Mouse (Mus musculus) lung, postnatal 25 days (tissue): ENCODE measurements around the gene Mxi1.

Experiments used
- DNase-seq: peaks from one replicate; pipeline ENCODE4 v3.0.0; 2022; ENCODE audit warnings: low spot score

Mxi1 gene

DNA sequence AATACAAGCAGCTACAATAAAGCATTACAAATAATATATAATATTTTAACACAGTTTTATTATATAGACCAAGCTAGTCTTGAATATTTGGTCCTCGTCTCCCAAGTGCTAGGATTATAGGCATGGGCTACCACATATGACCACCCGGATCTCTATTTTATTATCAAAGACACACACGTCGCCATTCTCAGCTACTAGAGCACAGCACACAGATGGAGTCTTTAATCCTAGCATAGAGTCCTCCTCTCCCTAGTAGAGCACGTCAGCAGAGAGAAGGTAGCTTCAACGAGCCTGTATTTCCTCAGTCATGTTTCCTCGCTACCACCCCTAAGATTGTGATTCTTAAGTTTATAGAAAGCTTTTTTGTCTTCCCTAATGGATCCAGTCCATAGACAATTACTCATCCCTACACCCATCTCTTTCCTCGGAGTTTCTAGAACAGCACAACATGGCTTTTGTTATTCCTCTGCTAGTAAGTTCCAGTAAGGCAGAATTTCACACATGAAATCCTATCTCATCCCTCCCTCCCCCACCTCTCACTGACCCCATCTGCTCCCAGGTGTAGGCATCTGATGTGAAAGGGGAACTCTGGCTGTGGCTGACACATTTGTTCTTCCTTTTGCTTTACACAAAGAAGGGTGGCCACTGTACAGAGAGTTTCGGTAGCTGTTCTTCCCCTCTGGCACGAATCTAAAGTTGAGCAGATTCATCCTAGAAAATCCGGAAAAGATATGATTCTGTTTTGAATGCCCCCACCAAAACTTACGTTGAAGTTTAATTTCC lies 87.3 kb downstream of the Mxi1 start:
- DNase-seq = no peak

DNA sequence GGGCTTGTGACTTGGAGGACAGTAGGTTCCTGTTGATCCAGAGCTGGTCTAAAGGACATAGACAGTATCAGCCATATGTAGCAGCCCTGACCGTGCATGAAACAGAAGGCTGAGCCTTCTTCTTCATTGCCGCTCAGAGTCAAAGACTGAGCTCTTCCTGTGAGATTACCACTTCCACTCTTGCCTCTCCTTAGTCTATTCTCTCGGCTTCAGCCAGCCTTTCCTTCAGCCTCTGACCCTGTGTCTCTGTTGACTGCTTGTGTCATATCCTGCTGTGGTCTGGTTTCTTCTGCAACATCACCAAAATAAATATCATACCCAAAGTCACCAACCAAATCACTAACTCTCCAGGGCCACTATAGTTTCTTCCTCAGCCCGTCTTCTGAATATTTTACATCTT lies 88.9 kb downstream of the Mxi1 start:
- no peak for DNase-seq

DNA sequence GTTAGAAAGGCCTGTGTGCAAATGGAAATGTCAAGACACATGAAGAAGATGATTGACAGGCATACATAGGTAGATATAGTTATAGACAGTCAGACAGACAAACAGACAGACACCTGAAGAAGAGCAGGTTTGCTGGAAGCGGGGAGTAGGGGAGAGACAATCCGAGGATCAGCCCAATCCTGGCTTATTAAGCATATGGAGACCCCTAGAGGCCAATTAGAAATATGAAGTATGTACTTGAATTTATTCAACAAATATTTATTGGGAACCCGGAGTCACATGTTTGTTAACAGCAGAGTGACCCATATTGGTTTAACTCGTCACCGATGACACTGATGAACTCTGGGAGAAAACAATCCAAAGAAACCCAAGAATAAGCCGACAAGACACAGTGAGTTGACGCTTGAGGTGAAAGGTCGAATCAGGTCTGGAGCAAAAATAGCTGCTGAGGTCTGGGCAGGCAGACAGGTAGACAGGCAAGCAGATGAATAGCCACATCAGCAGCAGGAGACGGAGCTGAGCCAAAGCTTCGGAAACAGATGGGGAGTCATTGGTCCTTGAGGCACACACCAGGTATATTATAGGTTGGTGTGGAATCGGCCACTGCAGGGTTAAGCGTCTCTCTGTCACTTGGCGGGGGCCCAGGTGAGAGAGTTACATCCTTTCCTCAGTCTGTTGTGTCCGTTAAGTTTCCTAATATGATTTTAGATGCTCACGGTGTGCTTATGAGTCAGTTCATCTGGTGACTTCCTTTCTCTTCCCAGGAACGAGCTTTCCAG lies 90.2 kb downstream of the Mxi1 start:
- DNase-seq = no peak

DNA sequence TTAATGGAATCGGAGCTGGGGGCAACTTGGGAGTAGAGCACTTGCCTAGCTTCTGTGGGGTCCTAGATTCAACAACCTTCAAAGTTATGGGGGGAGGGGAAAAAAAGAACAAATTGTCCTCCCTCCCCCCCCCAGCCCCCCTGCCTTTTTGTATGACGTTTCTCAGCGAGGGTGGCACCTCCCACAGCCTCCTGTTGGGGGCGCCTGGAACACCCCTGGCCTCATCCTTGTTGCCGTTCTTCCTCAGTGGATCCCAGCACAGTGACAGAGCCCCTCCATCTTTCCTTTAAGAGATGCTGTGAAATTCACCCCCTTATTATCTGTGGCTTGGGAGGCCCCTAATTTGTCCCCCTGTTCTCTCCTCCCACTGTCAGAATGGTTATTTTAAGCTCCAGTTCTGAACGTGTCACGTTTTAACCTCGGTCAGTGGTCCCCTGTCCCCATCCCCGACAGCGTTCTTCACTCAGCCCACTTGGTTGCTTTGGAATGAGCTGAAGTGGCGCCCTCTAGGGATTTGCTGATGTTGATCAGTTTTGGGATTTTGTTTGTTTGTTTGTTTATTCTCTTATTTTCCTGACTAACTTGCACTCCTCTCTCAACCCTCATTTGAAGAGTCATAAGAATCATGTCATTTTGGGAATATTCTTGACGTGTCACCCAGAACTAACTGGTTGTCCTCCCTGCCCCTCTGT lies 92.6 kb downstream of the Mxi1 start:
- no peak for DNase-seq

DNA sequence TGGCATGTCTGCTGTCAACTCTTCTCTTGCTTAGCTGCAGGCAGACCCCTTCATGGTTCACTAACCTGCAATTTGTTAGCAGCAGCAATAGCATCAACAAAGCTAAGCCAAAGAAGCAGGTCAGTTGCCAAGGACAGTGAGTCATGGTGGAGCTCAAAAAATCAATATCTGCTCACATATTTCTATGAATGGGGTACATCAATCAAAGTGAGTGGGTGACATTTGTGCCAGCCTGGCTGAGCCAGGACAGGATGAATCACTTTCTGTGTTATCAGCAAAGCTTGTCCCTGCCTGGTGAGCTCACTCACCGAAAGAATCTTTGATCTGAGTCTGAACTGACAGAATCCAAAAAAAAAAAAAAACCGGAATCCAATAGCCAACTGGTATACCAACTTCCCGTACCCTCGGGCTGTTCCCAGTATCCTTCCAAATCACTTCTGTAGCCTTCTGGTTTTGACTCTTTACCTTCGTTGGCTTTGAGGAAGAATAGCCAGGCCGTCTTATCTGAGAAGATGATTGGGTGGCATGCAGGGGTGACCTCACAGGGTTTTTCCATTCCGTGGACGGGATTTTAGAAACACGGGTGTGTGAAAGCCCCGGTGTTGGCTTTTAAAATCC lies 94.0 kb downstream of the Mxi1 start:
- no peak for DNase-seq

DNA sequence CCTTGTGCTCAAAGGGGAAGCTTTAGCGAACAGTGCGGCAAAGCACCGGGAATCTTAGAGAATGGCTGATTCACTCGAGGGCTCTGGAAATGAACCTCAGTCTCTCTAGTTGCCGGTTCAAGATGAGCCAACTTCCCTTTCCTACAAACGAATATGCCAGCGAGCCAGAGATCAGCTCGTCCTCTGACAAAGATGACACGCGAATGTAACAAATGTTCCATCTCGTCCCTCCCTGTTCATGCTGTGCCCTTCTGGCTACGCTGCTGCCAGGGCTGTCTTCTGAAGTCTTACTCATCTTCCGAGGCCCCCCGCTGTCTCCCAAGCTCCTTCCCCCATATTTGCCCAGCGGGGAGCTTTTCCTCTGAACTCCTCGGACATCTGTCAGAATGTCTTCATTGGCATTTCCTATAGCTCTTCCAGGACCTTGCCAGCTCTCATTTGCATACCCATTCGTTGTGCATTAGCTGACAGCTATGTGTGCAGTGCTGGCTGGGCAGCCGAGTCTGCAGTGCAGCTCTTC lies 94.6 kb downstream of the Mxi1 start:
- no peak for DNase-seq

DNA sequence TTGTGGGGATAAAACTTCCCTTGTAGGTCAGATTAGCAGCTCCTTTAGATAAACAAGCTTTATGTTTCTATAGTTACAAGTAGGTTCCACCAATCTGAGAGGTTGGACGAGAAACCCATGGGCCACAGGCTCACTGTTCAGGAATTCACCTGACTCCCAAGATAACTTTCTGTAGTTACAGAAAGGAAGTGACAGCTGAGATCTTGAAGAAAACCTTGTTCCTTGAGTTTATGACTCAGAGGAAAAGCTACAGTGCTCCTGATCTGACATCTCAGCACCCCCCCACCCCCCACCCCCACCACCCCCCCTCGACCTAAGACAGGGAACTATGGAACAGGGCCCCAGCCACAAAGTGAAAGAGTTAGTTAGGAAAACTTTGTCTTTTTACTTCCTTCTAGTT lies 95.5 kb downstream of the Mxi1 start:
- DNase-seq = no peak

DNA sequence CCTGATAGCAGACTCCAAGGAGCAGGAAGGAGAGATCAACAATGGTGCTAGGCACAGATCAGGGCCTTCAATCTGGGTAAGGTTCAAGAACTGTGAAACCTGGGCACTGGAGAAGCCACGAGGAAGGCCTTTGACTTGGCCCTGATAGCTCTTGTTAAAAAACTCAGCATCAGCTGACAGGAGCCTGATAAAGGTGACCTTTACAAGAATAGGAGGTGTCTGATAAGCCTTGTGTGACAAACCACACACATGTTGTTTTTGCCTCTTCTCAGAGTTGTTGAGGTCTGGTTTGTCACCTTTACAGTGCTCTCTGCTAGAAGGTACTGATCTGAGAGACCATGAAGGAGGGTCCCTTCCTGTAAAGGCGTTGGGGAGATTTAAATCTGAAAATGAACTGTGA lies 97.0 kb downstream of the Mxi1 start:
- no peak for DNase-seq

DNA sequence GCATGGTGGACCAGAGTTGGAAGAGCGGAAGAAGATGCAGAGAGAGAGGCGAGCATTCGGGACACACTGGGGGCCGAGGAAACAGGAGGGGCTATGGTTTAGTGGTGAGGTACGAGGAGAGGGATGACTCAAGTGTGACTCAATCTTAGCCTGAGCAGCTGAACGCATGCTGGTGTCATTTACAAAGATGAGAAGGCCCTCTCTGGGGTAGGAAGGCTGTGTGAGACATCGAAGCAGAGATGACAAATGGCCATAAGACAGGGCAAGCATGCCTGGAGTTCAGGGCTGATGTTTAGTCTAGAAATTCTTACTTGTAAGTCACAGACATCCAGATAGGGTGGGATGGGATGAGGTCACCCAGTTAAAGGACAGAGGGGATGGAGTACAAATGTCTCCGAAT lies 98.1 kb downstream of the Mxi1 start:
- no peak for DNase-seq

DNA sequence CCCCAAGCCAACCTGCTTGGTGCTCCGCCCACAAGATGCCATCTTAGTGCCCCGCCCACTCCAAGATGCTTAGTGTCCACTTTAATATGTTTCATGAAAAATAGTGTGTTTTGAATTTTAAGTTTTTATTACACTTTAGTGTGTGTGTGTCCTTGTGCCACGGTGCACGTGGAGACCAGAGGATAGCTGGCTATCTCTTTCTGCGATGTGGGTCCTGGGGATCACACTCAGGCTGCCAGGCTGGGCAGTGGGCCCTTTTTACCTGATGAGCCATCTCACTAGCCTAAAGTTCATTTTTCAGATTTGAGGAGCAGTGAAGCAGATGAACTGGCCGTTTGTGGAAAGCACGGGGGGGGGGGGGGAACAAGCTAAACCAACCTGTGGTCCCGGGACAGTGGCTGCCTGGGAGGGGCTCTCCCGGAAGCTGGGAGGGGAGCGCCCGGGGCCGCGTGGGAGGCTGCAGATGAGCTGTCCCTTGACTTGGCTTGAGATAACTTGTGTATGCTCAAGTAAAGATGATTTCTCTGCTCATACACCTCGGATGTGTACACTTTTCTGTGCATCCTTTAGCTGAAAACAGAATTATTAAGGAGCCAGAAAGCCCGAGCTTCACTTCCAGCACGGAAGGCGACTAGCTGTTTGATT lies 99.5 kb downstream of the Mxi1 start:
- DNase-seq = no peak

DNA sequence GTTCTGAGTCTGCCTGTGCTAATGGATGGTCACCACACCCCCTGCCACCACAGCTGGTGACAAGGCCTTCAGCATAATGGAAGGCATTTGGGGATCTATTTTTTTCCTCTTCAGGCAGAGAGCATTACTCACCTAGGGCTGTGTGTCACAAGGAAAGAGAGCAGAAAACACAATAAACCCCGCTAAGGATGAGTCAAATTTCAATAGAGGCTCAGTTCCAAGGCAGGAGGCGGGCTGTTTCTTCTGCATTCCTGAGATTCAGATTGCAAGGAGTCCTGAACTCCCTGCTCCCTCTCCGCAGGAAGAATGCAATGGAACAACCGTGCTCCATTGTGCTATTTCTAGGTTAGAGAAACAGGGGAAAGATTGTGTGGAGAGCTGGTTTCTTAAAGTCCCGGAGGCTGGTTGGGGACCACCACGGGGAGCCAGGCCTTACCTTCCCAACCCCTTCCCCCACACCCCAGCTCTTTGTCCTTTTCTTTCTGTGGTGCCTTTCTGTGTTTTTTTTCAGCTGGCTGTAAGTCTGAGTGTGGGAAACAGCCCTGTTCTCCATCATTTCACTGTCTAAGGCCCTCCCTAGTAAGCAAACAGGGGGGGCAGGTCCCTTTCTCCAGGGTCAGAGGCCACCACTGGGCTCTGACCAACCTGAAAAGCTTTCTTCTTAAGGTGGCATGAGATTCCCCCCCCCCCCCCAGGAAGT lies 102.0 kb downstream of the Mxi1 start:
- no peak for DNase-seq

DNA sequence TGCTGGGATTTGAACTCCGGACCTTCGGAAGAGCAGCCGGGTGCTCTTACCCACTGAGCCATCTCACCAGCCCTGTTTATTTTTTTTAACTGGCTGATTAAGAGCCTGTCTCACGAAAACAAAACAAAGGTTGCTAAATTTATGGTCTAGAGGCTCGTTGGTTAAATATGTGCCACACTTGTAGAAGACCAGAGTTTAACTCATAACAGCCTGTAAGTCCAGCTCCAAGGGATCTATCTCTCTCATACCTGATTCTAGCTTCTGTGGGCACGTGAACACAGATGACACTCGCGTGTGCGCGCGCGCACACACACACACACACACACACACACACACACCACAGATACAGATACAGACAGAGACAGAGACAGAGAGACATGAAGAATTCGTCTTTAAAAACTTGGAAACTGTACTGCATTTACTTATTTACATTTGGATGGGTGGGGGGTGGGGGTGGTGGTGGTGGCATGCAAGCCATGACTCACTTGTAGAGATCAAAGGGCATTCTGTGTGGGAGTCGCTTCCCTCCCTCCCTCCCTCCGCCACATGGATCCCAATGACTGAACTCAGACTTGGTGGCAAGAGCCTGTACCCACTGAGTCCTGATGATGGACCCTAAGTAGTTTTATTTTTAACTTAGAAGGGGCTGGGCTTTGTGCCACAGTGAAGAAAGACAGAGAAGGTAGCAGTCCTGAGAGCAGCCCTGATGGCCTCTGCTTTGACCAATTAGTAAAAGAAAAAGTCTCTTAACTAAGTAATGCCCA lies 103.5 kb downstream of the Mxi1 start:
- DNase-seq = no peak

DNA sequence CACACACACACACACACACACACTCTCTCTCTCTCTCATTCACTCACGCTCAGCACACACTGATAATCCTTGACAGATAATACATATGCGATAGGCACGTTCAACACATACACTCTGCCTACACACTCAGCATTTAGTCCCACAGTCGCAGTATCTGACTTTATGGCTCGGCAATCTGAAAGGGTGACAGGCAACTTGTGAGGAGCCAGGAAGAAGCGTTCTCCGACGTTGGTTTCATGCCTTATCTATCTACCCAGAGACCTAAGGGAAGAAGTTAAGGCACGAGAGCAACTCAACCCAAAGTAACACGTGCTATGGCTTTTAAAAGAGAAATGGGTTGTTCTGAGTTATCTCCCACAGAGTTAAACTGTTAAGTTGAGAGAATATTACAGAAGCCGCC lies 104.3 kb downstream of the Mxi1 start:
- DNase-seq = no peak

DNA sequence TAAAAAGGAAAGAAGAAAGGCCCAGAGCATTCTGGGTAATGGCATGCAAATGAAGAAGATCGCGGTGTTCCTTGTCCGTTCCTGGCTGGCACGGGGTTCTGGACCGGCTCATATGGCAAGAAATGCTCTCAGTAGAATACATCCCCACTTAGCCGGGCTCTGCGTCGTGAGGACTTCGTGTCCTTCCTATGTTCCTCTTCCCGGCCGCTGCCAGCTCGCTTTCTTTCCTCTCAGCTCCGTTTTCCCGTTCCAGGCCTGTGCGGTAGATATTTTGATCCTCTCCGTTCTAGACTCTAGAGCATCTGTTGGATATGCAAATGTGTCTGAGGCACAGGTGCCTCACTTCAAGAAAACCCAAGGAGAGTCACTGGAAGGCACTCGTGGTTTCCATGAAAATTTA lies 104.9 kb downstream of the Mxi1 start:
- no peak for DNase-seq

DNA sequence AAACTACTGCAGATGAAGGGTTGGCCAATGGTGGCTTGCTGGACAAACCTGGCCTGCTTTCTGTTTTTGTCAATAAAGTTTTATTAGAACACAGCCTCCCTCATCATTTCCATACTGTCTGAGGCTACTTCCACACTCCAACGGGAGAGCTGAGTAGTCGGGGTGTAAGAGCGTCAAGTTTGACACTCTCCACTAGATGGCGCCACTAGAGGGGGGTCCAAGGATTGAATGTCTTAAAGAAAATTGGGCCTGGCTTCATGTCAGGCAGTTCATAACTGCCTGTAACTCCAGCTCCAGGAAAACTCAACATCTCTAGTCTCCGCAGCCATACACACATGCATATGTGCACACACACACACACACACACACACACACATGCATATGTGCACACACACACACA lies 109.5 kb downstream of the Mxi1 start:
- DNase-seq = peak; percentile 77

DNA sequence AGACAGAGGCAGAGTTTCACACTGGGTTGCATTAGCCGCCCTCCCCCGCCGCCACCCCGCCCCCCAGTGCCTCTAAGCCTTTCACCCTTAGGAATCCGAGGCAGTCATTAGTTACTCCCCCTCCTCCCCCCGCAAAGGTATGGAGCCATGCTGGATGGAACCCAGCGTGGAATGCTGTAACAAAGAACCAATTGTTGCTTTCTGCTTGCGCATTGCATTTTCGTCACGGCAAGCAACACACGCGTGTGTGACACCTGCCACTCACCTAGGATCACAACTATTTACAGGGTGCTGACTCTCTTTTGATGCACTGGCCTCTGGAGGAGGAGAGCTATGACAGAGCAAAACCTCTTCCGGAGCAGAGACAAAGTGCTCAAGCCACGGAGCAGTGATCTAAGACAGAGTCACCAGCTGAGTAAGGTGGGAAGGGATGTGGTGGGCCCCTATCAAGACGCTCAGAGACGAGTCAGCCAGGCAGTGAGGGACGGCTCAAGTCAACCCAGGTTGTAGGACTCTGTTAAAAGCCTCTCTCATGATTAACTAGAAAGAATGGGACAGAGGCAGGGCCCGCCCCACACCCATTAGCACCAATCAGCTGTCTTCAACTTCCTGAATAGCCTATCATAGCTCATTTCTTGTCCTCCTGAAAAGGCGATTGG lies 110.7 kb downstream of the Mxi1 start:
- peak; percentile 87 for DNase-seq

DNA sequence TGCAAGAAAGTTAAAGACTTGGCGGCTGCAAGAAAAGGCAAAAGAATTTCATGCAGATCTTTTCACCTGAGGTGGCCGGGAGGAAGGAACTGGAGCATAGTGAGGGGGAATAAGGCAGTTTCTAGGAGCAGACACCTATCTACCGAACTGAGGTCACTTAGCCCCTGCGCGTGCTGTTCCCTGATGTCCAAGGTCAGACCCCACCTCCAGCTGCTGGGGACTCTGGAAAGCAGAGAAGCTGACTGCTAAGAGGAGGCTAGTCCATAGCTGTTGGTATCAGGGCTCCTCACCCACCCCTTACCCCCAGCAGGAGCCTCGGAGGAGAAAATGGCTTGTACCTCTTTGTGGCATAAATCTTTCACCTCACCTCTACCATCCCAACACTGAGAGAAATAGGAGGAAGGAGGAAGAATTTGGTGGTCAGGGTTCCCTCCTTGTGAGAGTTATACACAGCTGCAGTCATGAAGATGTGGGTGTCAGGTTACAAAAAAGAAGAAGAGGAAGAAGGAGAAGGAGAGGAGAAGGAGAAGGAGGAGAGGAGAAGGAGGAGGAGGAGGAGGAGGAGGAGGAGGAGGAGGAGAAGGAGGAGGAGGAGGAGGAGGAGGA lies 111.4 kb downstream of the Mxi1 start:
- no peak for DNase-seq

DNA sequence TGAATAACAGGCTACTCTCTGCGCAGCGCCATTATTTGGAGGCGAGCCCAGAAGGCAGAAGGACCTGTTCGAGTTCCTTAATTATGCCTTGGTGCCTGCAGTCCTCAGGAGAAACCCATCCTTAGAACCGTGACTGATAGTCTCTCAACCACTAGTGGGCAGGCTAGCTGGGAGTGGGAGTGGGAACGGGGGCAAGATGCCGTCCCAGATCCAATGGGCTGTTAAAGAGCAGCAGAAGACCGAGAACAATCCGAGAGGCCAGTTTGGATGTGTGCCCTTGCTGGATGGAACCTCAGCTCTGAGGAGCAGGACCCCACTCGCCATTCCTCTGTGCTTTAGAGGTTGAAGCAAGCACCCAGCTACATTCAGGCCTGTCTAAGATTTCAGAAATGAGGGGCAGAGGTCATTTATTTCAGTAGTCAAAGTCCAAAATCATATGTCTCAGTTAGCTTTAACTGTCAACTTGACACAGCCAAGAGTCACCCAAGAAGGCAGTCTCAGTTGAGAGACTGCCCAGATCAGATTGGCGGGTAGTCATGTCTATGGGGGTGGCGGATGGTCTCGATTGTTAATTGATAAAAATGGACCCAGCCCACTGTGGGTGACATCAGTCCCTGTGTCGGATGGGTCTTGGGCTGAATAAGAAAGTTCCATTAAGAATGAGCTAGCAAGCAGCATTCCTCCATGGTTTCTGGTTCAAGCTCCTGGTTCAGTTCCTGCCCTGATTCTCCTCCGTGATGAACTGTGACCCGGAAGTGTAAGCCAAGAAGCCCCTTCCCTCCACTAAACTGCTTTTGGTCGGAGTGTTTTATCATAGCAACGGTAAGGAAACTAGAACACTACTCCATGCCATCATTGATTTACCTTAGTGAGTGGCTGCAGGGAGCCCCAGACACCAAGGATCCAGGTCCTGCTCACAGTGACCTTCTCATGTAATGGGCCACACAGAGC lies 112.3 kb downstream of the Mxi1 start:
- DNase-seq = no peak
